Mouse (Mus musculus): ENCODE data around the gene Nif3l1.

The Nif3l1 gene

GRCm38 (mm10) chr1:58445143-58445722 lies at the start of gene Nif3l1, which contains the start of gene Ppil3:
Gene Nif3l1 (plus strand): TSS chr1:58445151.
Gene Ppil3 (minus strand): TSS chr1:58445486.
- DNase-seq (ENCODE audit: low spot score), result peak; percentile 89

DNA sequence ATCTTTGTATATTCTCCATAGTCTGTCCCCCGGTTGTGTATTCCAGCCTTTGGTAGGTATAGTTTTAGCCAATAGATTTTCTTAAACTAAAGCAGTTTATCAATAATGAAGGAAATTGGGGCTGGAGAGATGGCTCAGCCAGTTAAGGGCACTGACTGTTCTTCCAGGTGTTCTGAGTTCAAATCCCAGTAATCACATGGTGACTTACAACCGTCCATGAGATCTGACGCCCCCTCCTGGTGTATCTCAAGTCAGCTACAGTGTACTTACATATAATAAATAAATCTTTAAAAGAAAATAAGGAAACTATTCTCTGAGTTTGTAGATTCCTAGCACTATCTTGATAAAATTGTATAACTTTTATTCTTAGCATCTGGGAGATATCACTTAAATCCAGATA lies 49.6 kb upstream of the Nif3l1 start:
- DNase-seq (ENCODE audit: low spot score), result no peak

DNA sequence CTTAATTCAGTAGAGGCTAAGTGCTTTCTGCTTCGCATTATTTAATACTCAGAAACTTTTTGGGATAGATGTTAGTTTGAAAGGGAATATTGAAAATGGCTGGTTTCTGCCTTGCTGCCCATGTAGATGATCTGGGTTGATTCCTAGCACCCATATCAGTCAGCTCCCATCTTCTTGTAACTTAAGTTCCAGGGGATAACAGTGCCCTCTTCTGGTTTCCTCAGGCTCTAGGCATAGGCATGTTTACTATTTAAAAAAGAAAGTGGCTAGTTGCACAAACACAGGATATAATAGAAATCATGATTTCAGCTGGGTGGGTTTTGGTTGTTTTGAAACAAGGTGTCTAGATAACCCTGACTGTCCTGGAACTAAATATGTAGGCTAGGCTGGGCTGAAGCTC lies 48.8 kb upstream of the Nif3l1 start:
- no peak for DNase-seq (ENCODE audit: low spot score)

- DNase-seq (ENCODE audit: low spot score), result no peak
These were observed 47.2 kb upstream of the Nif3l1 start for GRCm38 (mm10) chr1:58397731-58398130.

DNA sequence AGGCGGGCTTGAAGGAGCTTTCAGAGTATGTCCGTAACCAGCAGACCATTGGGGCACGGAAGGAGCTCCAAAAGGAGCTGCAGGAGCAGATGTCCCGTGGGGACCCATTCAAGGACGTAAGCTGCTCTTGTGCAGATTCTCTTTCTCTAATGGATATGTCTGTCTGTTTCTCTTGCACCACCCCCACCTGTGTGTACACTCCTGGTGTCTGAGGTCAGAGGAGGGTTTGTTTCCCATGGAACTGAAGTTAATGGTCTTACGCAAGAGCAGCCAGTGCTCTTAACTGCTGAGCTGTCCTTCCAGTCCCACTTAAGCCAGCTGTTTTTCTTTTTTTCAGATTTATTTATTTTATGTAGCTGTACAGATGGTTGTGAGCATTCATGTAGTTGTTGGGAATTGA lies 43.6 kb upstream of the Nif3l1 start:
- no peak for DNase-seq (ENCODE audit: low spot score)

- no peak for DNase-seq (ENCODE audit: low spot score)
These were observed 41.2 kb upstream of the Nif3l1 start for GRCm38 (mm10) chr1:58403745-58404144.

DNA sequence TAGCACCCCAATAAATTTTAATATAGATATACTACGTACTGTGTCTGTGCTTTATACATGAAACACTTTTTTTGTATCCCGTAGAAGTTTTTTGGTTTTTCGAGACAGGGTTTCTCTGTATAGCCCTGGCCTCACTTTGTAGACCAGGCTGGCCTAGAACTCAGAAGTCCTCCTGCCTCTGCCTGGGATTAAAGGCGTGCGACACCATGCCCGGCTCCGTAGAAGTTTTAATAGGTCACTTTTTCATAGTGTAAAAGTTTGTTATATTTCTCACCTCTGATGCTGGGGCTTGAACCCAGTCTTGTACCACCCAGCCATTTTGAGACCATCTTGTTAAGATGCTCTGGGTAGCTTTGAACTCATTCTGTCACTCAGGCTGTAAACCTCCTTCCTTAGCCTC lies 37.6 kb upstream of the Nif3l1 start:
- DNase-seq (ENCODE audit: low spot score), result no peak

GRCm38 (mm10) chr1:58408141-58408540 lies 36.8 kb upstream of the Nif3l1 start:
- no peak for DNase-seq (ENCODE audit: low spot score)

DNA sequence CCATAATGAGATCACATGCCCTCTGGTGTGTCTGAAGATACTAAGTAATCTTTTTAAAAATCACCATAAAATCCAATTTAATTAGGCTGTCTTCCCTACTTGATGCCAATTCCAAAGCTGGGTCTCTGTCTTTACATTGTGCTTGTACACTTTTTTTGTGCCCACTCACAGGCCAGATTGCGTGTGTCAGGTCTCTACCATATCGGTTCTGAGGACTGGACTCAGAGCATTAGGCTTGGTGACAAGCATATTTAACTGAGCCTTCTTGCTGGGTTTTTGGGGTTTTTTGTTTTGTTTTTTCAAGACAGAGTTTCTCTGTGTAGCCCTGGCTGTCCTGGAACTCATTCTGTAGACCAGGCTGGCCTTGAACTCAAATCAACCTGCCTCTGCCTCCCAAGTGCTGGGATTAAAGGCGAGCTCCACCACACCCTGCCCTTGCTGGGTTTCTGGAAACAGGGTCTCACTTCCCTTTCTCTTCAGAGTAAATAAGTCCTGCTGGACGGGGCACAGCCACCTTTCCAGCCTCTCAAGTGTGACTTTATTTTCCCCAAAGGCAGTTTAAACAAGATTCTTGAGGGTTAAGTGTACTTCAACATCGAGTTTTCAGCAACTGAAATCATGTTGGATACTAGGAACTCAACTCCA lies 35.3 kb upstream of the Nif3l1 start:
- no peak for DNase-seq (ENCODE audit: low spot score)

DNA sequence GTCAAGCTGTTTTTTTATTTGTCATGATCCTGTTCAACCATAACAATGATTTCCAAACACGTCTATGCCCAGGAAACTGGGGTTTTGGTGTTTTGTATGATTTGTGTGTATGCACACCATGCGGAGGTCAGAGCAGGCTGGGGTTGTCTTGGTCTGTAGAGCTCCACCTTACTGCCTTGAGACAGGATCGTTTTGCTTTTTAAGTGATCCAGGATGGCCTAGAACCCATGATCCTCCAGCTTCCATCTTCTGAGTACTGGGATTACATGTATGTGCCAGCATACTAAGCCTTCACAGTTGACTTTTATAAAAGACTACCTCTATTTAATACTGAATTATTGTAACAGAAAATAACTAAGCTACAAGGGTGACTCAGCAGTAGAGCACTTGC lies 34.8 kb upstream of the Nif3l1 start:
- no peak for DNase-seq (ENCODE audit: low spot score)

- no peak for DNase-seq (ENCODE audit: low spot score)
These were observed 34.2 kb upstream of the Nif3l1 start for GRCm38 (mm10) chr1:58410776-58411175.

DNA sequence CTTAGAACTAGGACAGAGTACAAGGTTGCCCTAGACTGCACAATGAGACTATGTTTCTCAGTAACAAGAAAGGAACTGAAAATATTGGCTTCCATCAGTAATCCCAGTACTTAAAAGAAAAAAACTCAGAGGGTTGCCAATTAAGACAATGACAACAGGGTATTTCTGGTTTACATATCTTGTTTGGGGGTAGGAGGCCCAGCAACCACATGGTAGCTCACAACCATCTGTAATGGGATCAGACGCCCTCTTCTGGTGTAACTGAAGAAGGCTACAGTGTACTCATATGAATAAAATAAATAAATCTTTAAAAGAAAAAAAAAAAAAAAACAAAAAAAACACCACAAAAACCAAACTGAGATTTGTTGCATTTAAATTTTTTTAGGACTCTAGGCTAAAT lies 29.5 kb upstream of the Nif3l1 start:
- no peak for DNase-seq (ENCODE audit: low spot score)

DNA sequence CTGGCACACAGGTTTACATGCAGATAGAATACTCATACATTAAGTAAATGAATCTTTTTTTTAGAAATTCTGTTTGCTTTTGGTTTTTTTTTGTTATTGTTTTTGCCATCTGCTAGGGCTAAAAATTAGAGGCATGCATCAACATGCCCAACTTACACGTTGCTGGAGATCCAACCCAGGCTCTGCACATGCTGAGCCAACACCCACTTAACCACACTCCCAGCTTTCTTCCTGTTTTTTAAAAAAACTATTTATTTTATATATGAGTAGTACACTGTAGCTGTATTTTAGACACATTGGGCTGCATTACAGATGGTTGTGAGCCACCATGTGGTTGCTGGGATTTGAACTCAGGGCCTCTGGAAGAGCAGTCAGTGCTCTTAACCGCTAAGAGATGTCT lies 28.9 kb upstream of the Nif3l1 start:
- DNase-seq (ENCODE audit: low spot score), result no peak

DNA sequence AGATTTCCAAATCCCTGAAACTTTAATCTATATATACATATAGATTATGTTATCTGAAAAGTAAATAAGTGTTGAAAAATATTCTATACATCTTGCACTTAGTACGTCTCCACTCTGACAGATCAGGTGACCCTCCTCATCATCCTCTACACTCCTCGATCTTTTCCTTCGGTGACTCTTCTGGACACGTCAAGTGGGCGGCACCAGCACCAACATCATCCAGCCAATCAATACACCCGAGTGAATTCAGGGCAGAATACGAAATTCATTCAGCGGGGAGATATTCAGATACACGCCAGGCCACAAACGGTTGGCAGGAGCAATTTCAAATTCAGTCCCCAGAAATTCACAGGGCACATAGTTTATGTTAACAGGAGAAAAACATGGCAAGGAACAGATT lies 24.9 kb upstream of the Nif3l1 start:
- DNase-seq (ENCODE audit: low spot score), result no peak

GRCm38 (mm10) chr1:58420961-58421360 lies 24.0 kb upstream of the Nif3l1 start:
- no peak for DNase-seq (ENCODE audit: low spot score)

- peak; percentile 32 for DNase-seq (ENCODE audit: low spot score)
These were observed 22.1 kb upstream of the Nif3l1 start for GRCm38 (mm10) chr1:58422879-58423278.

- peak; percentile 94 for DNase-seq (ENCODE audit: low spot score)
These were observed 21.3 kb upstream of the Nif3l1 start, which contains the start of gene Clk1 for GRCm38 (mm10) chr1:58423371-58424248. Gene Clk1 (minus strand): TSS chr1:58424066.

DNA sequence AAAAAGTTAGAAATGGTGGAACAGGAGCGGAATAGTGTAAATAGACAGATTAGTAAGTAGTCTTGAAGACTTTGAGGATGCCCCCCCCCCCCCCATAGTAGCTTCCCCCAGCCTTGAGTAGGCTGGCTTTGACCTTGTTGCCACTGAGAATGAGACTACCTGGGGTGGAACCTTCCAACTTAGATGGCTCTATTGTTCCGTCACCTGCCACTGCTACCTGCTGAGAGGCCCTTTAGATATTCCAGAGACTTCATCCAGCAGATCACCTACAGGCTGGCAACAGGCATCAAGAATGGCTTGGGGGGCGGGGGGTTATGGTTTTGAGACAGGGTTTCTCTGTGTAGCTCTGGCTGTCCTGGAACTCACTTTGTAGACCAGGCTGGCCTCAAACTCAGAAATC lies 20.4 kb upstream of the Nif3l1 start:
- DNase-seq (ENCODE audit: low spot score), result no peak

DNA sequence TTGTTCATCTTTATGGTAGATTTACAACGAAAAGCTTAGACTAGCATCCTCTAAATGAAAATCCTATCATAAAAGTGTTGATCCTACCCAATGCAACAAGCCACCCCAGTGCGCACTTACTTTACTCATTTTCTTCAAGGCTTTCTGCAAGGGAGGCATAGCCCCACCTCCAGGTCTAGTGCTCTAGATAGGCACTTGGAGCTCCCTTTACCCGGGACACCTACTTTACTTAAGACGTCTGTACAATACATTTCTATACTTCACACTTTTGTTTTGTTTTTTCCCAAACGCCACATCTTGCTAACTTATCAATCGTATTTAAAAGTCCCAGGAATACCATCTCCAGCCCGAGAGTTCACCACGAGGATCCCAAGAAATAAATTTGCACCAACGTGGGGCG lies 260 bp upstream of the Nif3l1 start:
- DNase-seq (ENCODE audit: low spot score), result no peak

GRCm38 (mm10) chr1:58445861-58446260 lies 910 bp downstream of the Nif3l1 start:
- DNase-seq (ENCODE audit: low spot score), result no peak

GRCm38 (mm10) chr1:58447766-58448165 lies 2.8 kb downstream of the Nif3l1 start:
- DNase-seq (ENCODE audit: low spot score), result no peak

DNA sequence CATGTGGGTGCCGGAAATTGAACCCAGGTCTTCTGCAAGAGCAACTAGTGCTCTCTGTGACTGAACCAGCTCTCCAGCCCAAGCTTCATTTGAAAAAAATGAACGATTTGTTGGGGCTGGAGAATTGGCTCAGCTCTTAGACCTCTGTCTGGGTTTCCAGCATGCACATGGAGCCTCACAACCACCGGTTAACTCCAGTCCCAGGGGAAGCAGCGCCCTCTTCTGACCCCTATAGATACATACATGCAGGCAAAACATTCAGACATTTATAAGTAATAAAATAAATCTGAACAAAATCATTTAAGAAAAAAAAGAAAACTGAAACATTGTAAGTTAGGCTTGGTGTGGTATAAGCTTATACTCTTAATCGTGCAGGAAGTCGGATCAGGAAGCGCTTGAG lies 3.4 kb downstream of the Nif3l1 start:
- DNase-seq (ENCODE audit: low spot score), result no peak

DNA sequence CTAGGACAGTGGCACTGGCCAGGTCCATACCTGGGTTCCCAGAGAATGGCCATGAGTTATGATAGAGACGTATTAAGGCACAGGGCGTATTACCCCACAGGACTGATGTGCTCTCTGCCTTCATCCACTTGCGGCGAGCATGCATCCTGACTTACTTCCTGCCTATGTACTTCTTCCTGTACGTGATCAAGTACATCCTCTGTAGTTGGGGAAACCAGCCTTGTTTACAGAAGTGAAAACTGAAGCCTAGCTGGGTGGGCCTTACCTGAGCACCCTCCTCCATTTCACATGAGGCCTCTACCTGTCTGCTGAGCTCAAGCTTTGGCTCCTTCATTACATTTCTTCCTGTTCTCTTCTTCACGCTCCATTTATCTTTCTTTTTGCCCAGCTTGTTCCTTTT lies 9.4 kb downstream of the Nif3l1 start:
- no peak for DNase-seq (ENCODE audit: low spot score)
